Mouse (Mus musculus): ENCODE data around the gene Xpnpep3. TPM values are rescaled to one million over a fixed set of nuclear protein-coding genes. Genes with fewer than 3 reads are reported as not detected.

Gene Xpnpep3
- total RNA-seq, 2 experiments from 2014 or later = 6.5 to 6.7 TPM

DNA sequence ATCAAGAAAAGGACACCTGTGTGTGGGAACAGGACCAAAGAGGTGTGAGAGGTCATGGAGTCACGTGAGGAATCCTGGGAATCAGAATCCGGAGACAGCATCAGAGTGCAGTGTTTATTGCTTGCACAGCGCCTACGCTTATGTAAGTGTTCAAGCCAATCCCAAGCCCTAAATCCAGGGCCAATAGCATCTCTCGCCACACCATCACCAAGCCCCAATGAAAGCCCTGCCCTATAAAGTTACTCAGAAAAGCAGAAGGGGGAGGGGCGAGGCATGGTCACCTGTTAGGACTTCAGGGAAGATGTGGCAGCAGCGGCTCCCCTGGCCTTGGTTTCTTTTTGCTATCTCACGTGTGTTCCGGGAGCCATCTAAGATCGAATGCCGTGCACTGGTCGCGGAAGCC is 81.0 kb downstream of the Xpnpep3 start:
- DNase-seq = peak; percentile 22

DNA sequence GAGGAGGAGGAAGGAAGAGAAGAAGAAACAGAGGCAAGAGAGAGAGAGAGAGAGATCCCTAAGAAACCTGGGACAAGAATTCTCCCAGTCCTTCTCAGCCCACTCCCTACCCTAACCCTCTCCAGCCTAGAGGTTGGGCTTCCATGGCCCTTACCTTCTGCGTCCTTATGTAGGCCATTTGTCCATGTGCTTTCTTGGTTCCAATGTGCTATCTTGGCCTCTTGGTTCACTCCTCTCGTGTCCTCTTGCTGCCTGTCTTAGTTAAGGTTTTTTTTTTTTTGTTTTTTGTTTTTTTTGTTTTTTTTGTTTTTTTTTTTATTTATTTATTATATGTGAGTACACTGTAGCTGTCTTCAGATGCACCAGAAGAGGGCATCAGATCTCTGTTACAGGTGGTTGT is 83.0 kb downstream of the Xpnpep3 start:
- no peak for DNase-seq

DNA sequence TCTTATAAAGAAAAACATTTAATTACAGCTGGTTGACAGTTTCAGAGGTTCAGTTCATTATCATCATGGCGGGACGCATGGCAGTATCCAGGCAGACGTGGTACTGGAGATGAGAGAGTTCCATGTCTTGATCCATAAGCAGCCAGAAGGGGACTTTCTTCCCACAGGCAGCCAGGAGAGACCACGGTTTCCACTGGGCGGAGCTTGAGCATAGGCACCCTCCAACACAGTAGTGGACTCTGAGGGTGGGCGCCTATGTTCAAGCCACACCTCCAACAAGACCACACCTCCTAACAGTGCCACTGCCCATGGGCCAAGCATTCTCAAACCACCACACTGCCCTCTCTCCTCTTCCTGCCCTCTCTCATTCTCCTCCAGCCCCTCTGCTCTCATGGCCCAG is 83.8 kb downstream of the Xpnpep3 start:
- DNase-seq = no peak

DNA sequence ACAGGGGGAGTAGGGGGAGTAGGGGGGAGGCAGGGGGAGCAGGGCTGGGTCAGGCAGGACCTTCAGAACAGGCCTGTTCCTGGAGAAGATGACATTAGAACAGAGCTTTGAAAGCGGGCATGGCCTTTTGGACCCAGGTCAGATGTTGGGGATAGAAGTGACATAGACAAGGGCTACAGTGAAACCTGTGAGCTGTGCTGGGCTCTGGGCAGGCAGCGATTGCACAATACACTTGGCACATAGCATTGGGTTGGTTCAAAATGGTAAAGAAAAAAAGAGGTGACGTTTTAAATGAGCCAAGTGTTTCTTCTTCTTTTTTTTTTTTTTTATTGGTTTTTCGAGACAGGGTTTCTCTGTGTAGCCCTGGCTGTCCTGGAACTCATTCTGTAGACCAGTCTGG is 85.5 kb downstream of the Xpnpep3 start:
- no peak for DNase-seq

DNA sequence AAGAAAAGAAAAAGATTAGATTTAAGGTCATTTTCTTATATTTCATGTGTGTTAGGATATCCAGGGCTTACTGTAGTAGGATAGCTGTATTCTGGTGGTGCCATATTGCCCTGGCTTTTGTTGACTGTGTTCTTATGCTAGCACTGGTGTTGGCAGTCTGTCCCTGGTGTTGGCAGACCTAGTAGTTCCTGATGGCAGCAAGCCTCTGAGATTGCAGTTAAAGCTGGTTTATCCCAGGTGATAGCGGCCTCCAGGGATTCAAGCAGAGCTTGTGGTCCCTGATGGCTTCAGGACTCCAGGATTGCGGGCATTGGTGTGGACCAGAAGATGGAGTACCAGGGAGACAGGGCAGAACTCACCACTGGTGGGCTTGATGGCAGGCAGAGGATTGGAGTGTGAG is 103.5 kb downstream of the Xpnpep3 start:
- DNase-seq = no peak

DNA sequence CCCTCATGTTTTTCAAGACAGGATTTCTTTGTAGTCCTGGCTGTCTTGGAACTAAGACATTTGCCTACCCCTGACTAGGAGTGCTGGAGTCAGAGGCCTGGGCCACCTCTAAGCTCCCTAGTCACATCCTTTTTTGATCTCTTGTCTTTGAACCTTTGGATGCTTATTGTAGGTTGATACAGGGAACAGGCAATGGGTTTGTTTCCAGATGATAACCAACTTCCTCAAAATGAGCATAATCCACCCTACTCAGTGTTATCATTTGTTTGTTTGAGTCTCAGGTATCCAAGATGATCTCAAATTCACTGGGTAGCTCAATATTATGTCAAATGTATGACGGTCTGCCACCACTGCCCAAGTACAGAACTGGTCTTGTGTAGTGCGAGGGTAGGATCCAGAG is 104.1 kb downstream of the Xpnpep3 start:
- DNase-seq = no peak

Other genes with a start within 250 kb of the Xpnpep3 start
- 10 to 100 TPM; 18.9 to 20.5 TPM for gene Mrtfa, start 209.4 kb upstream of the Xpnpep3 start, total RNA-seq (2021)
- gene Mchr1, start 164.6 kb upstream of the Xpnpep3 start, total RNA-seq (2021) = 1 to 10 TPM; 2.4 to 3.6 TPM
- 10 to 100 TPM in 1 of 2 experiments, 1 to 10 TPM in 1; 9.3 to 12.5 TPM for gene Slc25a17, start 39.3 kb upstream of the Xpnpep3 start, total RNA-seq (2021)
- 10 to 100 TPM; 84.6 to 87.8 TPM for gene St13, start 61 bp upstream of the Xpnpep3 start, total RNA-seq (2021)
- gene Dnajb7, start 8.2 kb downstream of the Xpnpep3 start, total RNA-seq (2021) = not detected
- gene Rbx1, start 66.2 kb downstream of the Xpnpep3 start, total RNA-seq (2021) = 100 to 1,000 TPM in 1 of 2 experiments, 10 to 100 TPM in 1; 97.2 to 104 TPM
- 10 to 100 TPM; 26.9 to 34.6 TPM for gene Ep300, start 185.2 kb downstream of the Xpnpep3 start, total RNA-seq (2021)